Mouse (Mus musculus) liver, embryonic 16.5 days (tissue): Measurements from ENCODE around the gene Ltbp4. TPM values are rescaled to one million over a fixed set of nuclear protein-coding genes. Genes with fewer than 3 reads are reported as not detected.

ENCODE experiments used
- ATAC-seq: fragments of 200-750 bp; cut with Nextera tagmentation; 2 replicates; pipeline ENCODE4 v1.8.0; 2017; ENCODE audit warnings: low read depth, mild to moderate bottlenecking, moderate number of reproducible peaks, moderate library complexity
- H3K27ac ChIP-seq: fragments of 300-500 bp; sonication (generic); 2 replicates; pipeline ENCODE4 v1.5.1; 2014; ENCODE audit warnings: mild to moderate bottlenecking, low read length
- H3K27me3 ChIP-seq: fragments of 300-500 bp; sonication (generic); 2 replicates; pipeline ENCODE4 v1.6.1; 2014; ENCODE audit warnings: low read depth, low read length, mixed read lengths; ENCODE audit not compliant: control insufficient read depth, insufficient read depth
- H3K36me3 ChIP-seq: fragments of 300-500 bp; sonication (generic); 2 replicates; pipeline ENCODE4 v1.6.1; 2014; ENCODE audit warnings: mild to moderate bottlenecking; ENCODE audit not compliant: control insufficient read depth, insufficient read depth
- H3K4me1 ChIP-seq: fragments of 300-500 bp; sonication (generic); 2 replicates; pipeline ENCODE4 v1.6.1; 2014; ENCODE audit warnings: low read depth, low read length, mixed read lengths; ENCODE audit not compliant: control insufficient read depth
- H3K4me2 ChIP-seq: fragments of 300-500 bp; sonication (generic); 2 replicates; pipeline ENCODE4 v1.6.1; 2014; ENCODE audit warnings: low read depth, low read length, mixed read lengths
- H3K4me3 ChIP-seq: fragments of 300-500 bp; sonication (generic); 2 replicates; pipeline ENCODE4 v1.5.1; 2014; ENCODE audit warnings: low read depth, mild to moderate bottlenecking, low read length
- H3K9ac ChIP-seq: fragments of 300-500 bp; sonication (generic); 2 replicates; pipeline ENCODE4 v1.6.1; 2014; ENCODE audit warnings: low read depth, low read length
- H3K9me3 ChIP-seq: fragments of 300-500 bp; sonication (generic); replicated peaks from 2 replicates; pipeline ENCODE4 v1.6.1; 2016; ENCODE audit warnings: low read length; ENCODE audit not compliant: control insufficient read depth
- WGBS: fragments of 180-500 bp; shearing (Covaris S2); extraction: QIAGEN DNeasy Blood & Tissue Kit; methylation state at CpG from one replicate; pipeline ENCODE4 v1.1.7; 2014; ENCODE audit not compliant: insufficient replicate concordance; 5-methylcytosine and 5-hydroxymethylcytosine counted together
- polyA plus RNA-seq: library from polyadenylated mRNA; unstranded; fragments of >200 nt; fragmentation: Nextera tagmentation; extraction: Ambion mirVana; gene quantifications from 2 replicates; pipeline ENCODE4 v1.2.1, GENCODE M21; 2015

Gene Ltbp4
- polyA plus RNA-seq, 1 experiment from 2014 or later: 7.6 TPM

GRCm38 (mm10) chr7:27302172-27302571 lies 35.3 kb downstream of the Ltbp4 start:
- no peak for ATAC-seq
- no peak overlapping the region for H3K4me3 ChIP-seq
- H3K9me3 ChIP-seq: no peaks in the 10 kb centered on the region
- no peaks in the 10 kb centered on the region for H3K36me3 ChIP-seq
- H3K4me2 ChIP-seq: no peak overlapping the region
- no peak overlapping the region for H3K27ac ChIP-seq
- 7% methylated on average over 11 of the region's 11 CpGs for WGBS
- H3K4me1 ChIP-seq: no peaks in the 10 kb centered on the region
- H3K27me3 ChIP-seq: no peaks in the 10 kb centered on the region
- H3K9ac ChIP-seq: no peak overlapping the region

- Histone ChIP-seq H3K36me3 (no peaks in the 10 kb centered on the region), H3K27me3 (no peaks in the 10 kb centered on the region), H3K4me3 (no peak overlapping the region), H3K4me2 (no peak overlapping the region), H3K4me1 (no peaks in the 10 kb centered on the region), H3K9ac (no peak overlapping the region), H3K9me3 (no peaks in the 10 kb centered on the region), H3K27ac (no peak overlapping the region)
- WGBS: 64% methylated on average over 5 of the region's 5 CpGs
- ATAC-seq: no peak
Measured at GRCm38 (mm10) chr7:27300801-27301200, 36.7 kb downstream of the Ltbp4 start.

GRCm38 (mm10) chr7:27300351-27300750 lies 37.1 kb downstream of the Ltbp4 start:
- no peak for ATAC-seq
- H3K36me3 ChIP-seq: no peaks in the 10 kb centered on the region
- no peaks in the 10 kb centered on the region for H3K4me1 ChIP-seq
- H3K4me3 ChIP-seq: no peak overlapping the region
- H3K27ac ChIP-seq: no peak overlapping the region
- WGBS: 62% methylated on average over 4 of the region's 4 CpGs
- no peak overlapping the region for H3K4me2 ChIP-seq
- H3K9ac ChIP-seq: no peak overlapping the region
- no peaks in the 10 kb centered on the region for H3K9me3 ChIP-seq
- H3K27me3 ChIP-seq: no peaks in the 10 kb centered on the region

- 72% methylated on average over 6 of the region's 6 CpGs for WGBS
- Histone ChIP-seq H3K4me1 (no peaks in the 10 kb centered on the region), H3K4me2 (no peak overlapping the region), H3K27me3 (no peaks in the 10 kb centered on the region), H3K4me3 (no peak overlapping the region), H3K36me3 (no peaks in the 10 kb centered on the region), H3K9me3 (no peaks in the 10 kb centered on the region), H3K9ac (no peak overlapping the region), H3K27ac (no peak overlapping the region)
- no peak for ATAC-seq
Measured at GRCm38 (mm10) chr7:27298816-27299215, 38.7 kb downstream of the Ltbp4 start.

- H3K9me3 ChIP-seq: no peaks in the 10 kb centered on the region
- no peaks in the 10 kb centered on the region for H3K4me1 ChIP-seq
- no peak overlapping the region for H3K9ac ChIP-seq
- no peak overlapping the region for H3K4me3 ChIP-seq
- ATAC-seq: no peak
- no peaks in the 10 kb centered on the region for H3K36me3 ChIP-seq
- no peak overlapping the region for H3K27ac ChIP-seq
- WGBS: 69% methylated on average over 16 of the region's 16 CpGs
- H3K27me3 ChIP-seq: no peaks in the 10 kb centered on the region
- no peak overlapping the region for H3K4me2 ChIP-seq
Measured at GRCm38 (mm10) chr7:27298033-27298610, 39.4 kb downstream of the Ltbp4 start.

- 74% methylated on average over 4 of the region's 4 CpGs for WGBS
- Histone ChIP-seq H3K9ac (no peak overlapping the region), H3K4me3 (no peak overlapping the region), H3K9me3 (no peaks in the 10 kb centered on the region), H3K27ac (no peak overlapping the region), H3K4me2 (no peak overlapping the region), H3K27me3 (no peaks in the 10 kb centered on the region), H3K4me1 (no peaks in the 10 kb centered on the region), H3K36me3 (no peaks in the 10 kb centered on the region)
- ATAC-seq: no peak
Measured at GRCm38 (mm10) chr7:27296518-27296917, 41.0 kb downstream of the Ltbp4 start.

GRCm38 (mm10) chr7:27295956-27296355 lies 41.5 kb downstream of the Ltbp4 start:
- Histone ChIP-seq H3K27me3 (no peaks in the 10 kb centered on the region), H3K9ac (no peak overlapping the region), H3K9me3 (no peaks in the 10 kb centered on the region), H3K4me2 (no peak overlapping the region), H3K27ac (no peak overlapping the region), H3K4me3 (no peak overlapping the region), H3K36me3 (no peaks in the 10 kb centered on the region), H3K4me1 (no peaks in the 10 kb centered on the region)
- ATAC-seq: no peak
- 60% methylated on average over 4 of the region's 4 CpGs for WGBS

GRCm38 (mm10) chr7:27291795-27292466 lies 45.6 kb downstream of the Ltbp4 start:
- no peak overlapping the region for H3K27ac ChIP-seq
- H3K4me2 ChIP-seq: no peak overlapping the region
- H3K4me3 ChIP-seq: no peak overlapping the region
- no peaks in the 10 kb centered on the region for H3K36me3 ChIP-seq
- ATAC-seq: no peak
- WGBS: 32% methylated on average over 12 of the region's 12 CpGs
- no peaks in the 10 kb centered on the region for H3K27me3 ChIP-seq
- no peaks in the 10 kb centered on the region for H3K4me1 ChIP-seq
- no peaks in the 10 kb centered on the region for H3K9me3 ChIP-seq
- H3K9ac ChIP-seq: no peak overlapping the region

GRCm38 (mm10) chr7:27290555-27290954 lies 46.9 kb downstream of the Ltbp4 start:
- Histone ChIP-seq H3K36me3 (no peaks in the 10 kb centered on the region), H3K4me3 (no peak overlapping the region), H3K4me2 (no peak overlapping the region), H3K27me3 (no peaks in the 10 kb centered on the region), H3K27ac (no peak overlapping the region), H3K9me3 (no peaks in the 10 kb centered on the region), H3K9ac (no peak overlapping the region), H3K4me1 (no peaks in the 10 kb centered on the region)
- no peak for ATAC-seq
- WGBS: 58% methylated on average over 2 of the region's 2 CpGs
